Mouse (Mus musculus): ENCODE results near the gene Diexf.

DNA sequence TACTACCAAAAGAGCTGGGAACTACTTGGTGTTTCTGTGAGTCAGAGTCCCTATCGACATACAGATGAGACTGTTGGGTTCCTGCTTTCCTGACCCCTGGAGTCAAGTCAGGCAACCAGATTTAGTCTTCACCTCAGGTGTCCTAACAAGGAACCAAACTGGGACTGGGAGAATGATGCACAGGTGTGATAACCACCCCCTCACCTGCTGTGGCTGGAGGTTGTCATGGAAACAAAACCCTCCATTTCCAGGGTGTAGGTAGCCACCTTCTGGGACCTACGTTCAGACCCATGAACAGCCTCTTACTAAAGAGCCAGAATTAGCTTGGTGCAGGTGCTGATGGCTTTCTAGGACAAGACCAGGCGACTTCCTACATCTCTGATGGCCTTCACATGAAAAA lies 27.1 kb downstream of the Diexf start:
- TF ChIP-seq CTCF (IDR thresholded peaks at IDR 0.05; ENCODE audit: insufficient read depth, low read depth, low read length) (no peak), POLR2A (IDR thresholded peaks at IDR 0.05; ENCODE audit: insufficient read depth, low read depth, low read length) (no peak)

Data from olfactory bulb, adult 2 months (tissue).